ENCODE assay signal across 9 mouse cellular contexts in genomic region chr10:40416944-40417343, GRCm38 (mm10).
DNase-seq lines count a peak whose midpoint lies in the region; ATAC-seq and TF ChIP-seq lines count a peak whose summit lies in the region.
"Had no signal": no experiment of that assay in that cellular context is flagged by ENCODE, and none has a peak within 500 bp of the region (broad histone marks: within the 10 kb centered on the region; RNA-seq: fewer than 3 reads in every experiment).

No protein-coding gene starts in this region.

- no peaks in the 10 kb centered on the region for H3K9me3 ChIP-seq in heart, embryonic 16.5 days (replicated peaks; ENCODE audit: control insufficient read depth, low read length)
- no peaks in the 10 kb centered on the region for H3K9me3 ChIP-seq in stomach, embryonic 16.5 days (replicated peaks; ENCODE audit: control insufficient read depth, low read length)

- 41% methylated on average over 7 of the region's 7 CpGs for WGBS in heart, embryonic 16.5 days
- 39% methylated on average over 7 of the region's 7 CpGs for WGBS in stomach, embryonic 16.5 days

- H3K4me2 ChIP-seq in heart, embryonic 16.5 days (ENCODE audit: low read depth, low read length) = 0 out of 2 replicates have a peak overlapping the region, but pooled peaks have one; percentile 3
- H3K4me2 ChIP-seq in stomach, embryonic 16.5 days (ENCODE audit: low read depth, low read length) = no peak overlapping the region

- H3K4me1 ChIP-seq in heart, embryonic 16.5 days (ENCODE audit: control insufficient read depth, insufficient read depth, low read length) = peaks cover 18% of the 10 kb centered on the region
- peaks cover 16% of the 10 kb centered on the region for H3K4me1 ChIP-seq in stomach, embryonic 16.5 days (ENCODE audit: control insufficient read depth, insufficient read depth, low read length)

- no peaks in the 10 kb centered on the region for H3K27me3 ChIP-seq in heart, embryonic 16.5 days (ENCODE audit: control insufficient read depth, insufficient read depth, low read length)
- H3K27me3 ChIP-seq in stomach, embryonic 16.5 days (ENCODE audit: control insufficient read depth, insufficient read depth, low read length) = no peaks in the 10 kb centered on the region

- peak overlapping the region; percentile 59 for H3K27ac ChIP-seq in heart, embryonic 16.5 days (ENCODE audit: low read length)
- peak overlapping the region; percentile 42; the same call in 1 of the 2 replicates for H3K27ac ChIP-seq in stomach, embryonic 16.5 days (ENCODE audit: low read length)
- H3K27ac ChIP-seq: heart, adult 2 months had no signal

- TF ChIP-seq POLR2A in brain, embryonic 14.5 days (IDR thresholded peaks at IDR 0.05; ENCODE audit: borderline replicate concordance, extremely low read depth, insufficient read depth, insufficient read length, poor library complexity, severe bottlenecking) = no peak

- no peak overlapping the region for H3K9ac ChIP-seq in heart, embryonic 16.5 days (ENCODE audit: low read length)
- no peak overlapping the region for H3K9ac ChIP-seq in stomach, embryonic 16.5 days (ENCODE audit: low read length)

- DNase-seq in left cerebral cortex, adult 18-20 months (ENCODE audit: low spot score in 2 of 2) = peak; percentile 74 to 77
- DNase-seq in left cerebral cortex, adult 11 months (ENCODE audit: low spot score) = no peak
- DNase-seq in brain, embryonic 14.5 days (ENCODE audit: low read depth) = peak; percentile 70
- peak; percentile 68 to 77 for DNase-seq in left cerebral cortex, postnatal 14 days (ENCODE audit: low spot score in 2 of 2)
- DNase-seq in gastrocnemius, postnatal 10 days = no peak

- H3K36me3 ChIP-seq in heart, embryonic 16.5 days (ENCODE audit: control insufficient read depth, insufficient read depth) = no peaks in the 10 kb centered on the region
- H3K36me3 ChIP-seq in stomach, embryonic 16.5 days (ENCODE audit: control insufficient read depth, insufficient read depth, low read length) = no peaks in the 10 kb centered on the region

- ATAC-seq in heart, embryonic 16.5 days (replicated peaks; ENCODE audit: extremely low read depth, insufficient read depth, low FRiP score) = peak; percentile 63
- ATAC-seq in stomach, embryonic 16.5 days (ENCODE audit: insufficient read depth, low FRiP score) = peak; percentile 58; the same call in 1 of the 2 replicates
- no peak for ATAC-seq in CD4-positive, CD25-positive, alpha-beta regulatory T cell, adult 4 months

- intact Hi-C loops in left cerebral cortex, postnatal 14 days (cut with DNase I) = no loop called here

- no peak overlapping the region for H3K4me3 ChIP-seq in heart, embryonic 16.5 days (ENCODE audit: low read length)
- H3K4me3 ChIP-seq in stomach, embryonic 16.5 days (replicated peaks; ENCODE audit: low read length) = no peak overlapping the region
- H3K4me3 ChIP-seq: heart, adult 2 months had no signal

- no peak for TF ChIP-seq CTCF in brain, embryonic 14.5 days (IDR thresholded peaks at IDR 0.05; ENCODE audit: borderline replicate concordance, extremely low read depth, insufficient read depth, insufficient read length)

Comparison
In these comparisons a context has a peak if more than half of its experiments do, and no peak if none do; other contexts are left out.
1. DNase-seq: peak in left cerebral cortex, adult 18-20 months (2 of 2), brain, embryonic 14.5 days (single experiment) and left cerebral cortex, postnatal 14 days (2 of 2); none in left cerebral cortex, adult 11 months (single experiment) and gastrocnemius, postnatal 10 days (single experiment).